Mouse (Mus musculus): ENCODE data around the gene Schip1. TPM values are rescaled to one million over a fixed set of nuclear protein-coding genes. Genes with fewer than 3 reads are reported as not detected.

The Schip1 gene
- total RNA-seq, 2 experiments from 2014 or later = 75.2 to 90.8 TPM

GRCm38 (mm10) chr3:68105081-68105685, 40.6 kb downstream of the Schip1 start:
- intact Hi-C loops (cut with DNase I; ENCODE audit: low total_unique reads) = no loop called here
- no peak for DNase-seq

GRCm38 (mm10) chr3:68121338-68121737, 56.7 kb downstream of the Schip1 start:
- intact Hi-C loops (cut with DNase I; ENCODE audit: low total_unique reads) = no loop called here

GRCm38 (mm10) chr3:68126284-68126856, 61.8 kb downstream of the Schip1 start:
- no peak for DNase-seq
- intact Hi-C loops (cut with DNase I; ENCODE audit: low total_unique reads) = no loop called here

More at GRCm38 (mm10) chr3:68121338-68121737, 56.7 kb downstream of the Schip1 start:
- DNase-seq = peak; percentile 4

- intact Hi-C loops (cut with DNase I; ENCODE audit: low total_unique reads) = no loop called here
- no peak for DNase-seq
Measured at GRCm38 (mm10) chr3:68130386-68130785, 65.8 kb downstream of the Schip1 start.

GRCm38 (mm10) chr3:68138833-68139627, 74.4 kb downstream of the Schip1 start:
- intact Hi-C loops (cut with DNase I; ENCODE audit: low total_unique reads) = no loop called here
- no peak for DNase-seq

GRCm38 (mm10) chr3:68150688-68151087, 86.1 kb downstream of the Schip1 start:
- intact Hi-C loops (cut with DNase I; ENCODE audit: low total_unique reads) = no loop called here

GRCm38 (mm10) chr3:68160175-68160574, 95.6 kb downstream of the Schip1 start:
- no peak for DNase-seq
- intact Hi-C loops (cut with DNase I; ENCODE audit: low total_unique reads) = no loop called here

More at GRCm38 (mm10) chr3:68150688-68151087, 86.1 kb downstream of the Schip1 start:
- DNase-seq = no peak

GRCm38 (mm10) chr3:68160760-68161159, 96.2 kb downstream of the Schip1 start:
- intact Hi-C loops (cut with DNase I; ENCODE audit: low total_unique reads) = no loop called here
- DNase-seq = no peak

- no peak for DNase-seq
- intact Hi-C loops (cut with DNase I; ENCODE audit: low total_unique reads) = no loop called here
Measured at GRCm38 (mm10) chr3:68178248-68178647, 113.6 kb downstream of the Schip1 start.

GRCm38 (mm10) chr3:68187471-68187870, 122.9 kb downstream of the Schip1 start:
- DNase-seq = no peak
- intact Hi-C loops (cut with DNase I; ENCODE audit: low total_unique reads) = no loop called here

- intact Hi-C loops (cut with DNase I; ENCODE audit: low total_unique reads) = no loop called here
- DNase-seq = no peak
Measured at GRCm38 (mm10) chr3:68189100-68189499, 124.5 kb downstream of the Schip1 start.

- intact Hi-C loops (cut with DNase I; ENCODE audit: low total_unique reads) = no loop called here
- no peak for DNase-seq
Measured at GRCm38 (mm10) chr3:68196933-68197332, 132.3 kb downstream of the Schip1 start.

- intact Hi-C loops (cut with DNase I; ENCODE audit: low total_unique reads) = no loop called here
- no peak for DNase-seq
Measured at GRCm38 (mm10) chr3:68201214-68201613, 136.6 kb downstream of the Schip1 start.

- intact Hi-C loops (cut with DNase I; ENCODE audit: low total_unique reads) = no loop called here
- DNase-seq = no peak
Measured at GRCm38 (mm10) chr3:68202162-68202902, 137.7 kb downstream of the Schip1 start.

GRCm38 (mm10) chr3:68203934-68204467, 139.4 kb downstream of the Schip1 start:
- intact Hi-C loops (cut with DNase I; ENCODE audit: low total_unique reads) = no loop called here
- no peak for DNase-seq

- DNase-seq = no peak
- intact Hi-C loops (cut with DNase I; ENCODE audit: low total_unique reads) = no loop called here
Measured at GRCm38 (mm10) chr3:68210422-68210821, 145.8 kb downstream of the Schip1 start.

- intact Hi-C loops (cut with DNase I; ENCODE audit: low total_unique reads) = no loop called here
- DNase-seq = no peak
Measured at GRCm38 (mm10) chr3:68221452-68221851, 156.8 kb downstream of the Schip1 start.

- no peak for DNase-seq
- intact Hi-C loops (cut with DNase I; ENCODE audit: low total_unique reads) = no loop called here
Measured at GRCm38 (mm10) chr3:68239887-68240286, 175.3 kb downstream of the Schip1 start.

- intact Hi-C loops (cut with DNase I; ENCODE audit: low total_unique reads) = no loop called here
- no peak for DNase-seq
Measured at GRCm38 (mm10) chr3:68243239-68243638, 178.6 kb downstream of the Schip1 start.

GRCm38 (mm10) chr3:68246154-68246553, 181.6 kb downstream of the Schip1 start:
- intact Hi-C loops (cut with DNase I; ENCODE audit: low total_unique reads) = no loop called here
- DNase-seq = no peak
